Mouse (Mus musculus) heart, adult 2 months (tissue): ENCODE results near the gene Pnkd. TPM values are rescaled to one million over a fixed set of nuclear protein-coding genes. Genes with fewer than 3 reads are reported as not detected.

Source experiments
- DNase-seq, 2 experiments: peaks; one replicate each; pipeline ENCODE4 v3.0.0; 2021
- H3K27ac ChIP-seq: fragments of 200-600 bp; 2 replicates; pipeline ENCODE4 v1.8.1; 2022
- H3K27me3 ChIP-seq: fragments of 200-500 bp; 2 replicates; pipeline ENCODE4 v1.6.1; 2012; ENCODE audit warnings: mild to moderate bottlenecking, low read length, inconsistent platforms, mixed read lengths; ENCODE audit not compliant: control insufficient read depth, insufficient read depth
- H3K36me3 ChIP-seq: fragments of 200-500 bp; 2 replicates; pipeline ENCODE4 v1.6.1; 2012; ENCODE audit warnings: low read length, inconsistent platforms; ENCODE audit not compliant: control insufficient read depth, insufficient read depth
- H3K4me1 ChIP-seq: fragments of 200-500 bp; 2 replicates; pipeline ENCODE4 v1.6.1; 2011; ENCODE audit warnings: low read length; ENCODE audit not compliant: control insufficient read depth, insufficient read depth
- H3K4me3 ChIP-seq: fragments of 200-600 bp; 2 replicates; pipeline ENCODE4 v1.8.1; 2022
- H3K79me2 ChIP-seq: fragments of 200-500 bp; replicated peaks from 2 replicates; pipeline ENCODE4 v1.6.1; 2012; ENCODE audit warnings: mild to moderate bottlenecking, inconsistent platforms, low read length, moderate library complexity, mixed read lengths; ENCODE audit not compliant: control insufficient read depth, insufficient read depth
- H3K9ac ChIP-seq: fragments of 200-500 bp; 2 replicates; pipeline ENCODE4 v1.6.1; 2012; ENCODE audit warnings: low read depth, mild to moderate bottlenecking, control low read depth, inconsistent platforms, low read length, mixed read lengths
- CTCF ChIP-seq: fragments of 200-600 bp; IDR thresholded peaks from 2 replicates; pipeline ENCODE4 v1.8.1; 2022; ENCODE audit warnings: antibody characterized with exemption, mild to moderate bottlenecking, moderate library complexity
- EP300 ChIP-seq: fragments of 200-500 bp; IDR thresholded peaks from 2 replicates; pipeline ENCODE4 v1.6.1; 2011; ENCODE audit warnings: low read depth, low read length, control low read depth; ENCODE audit not compliant: insufficient read depth
- POLR2A ChIP-seq: fragments of 200-500 bp; IDR thresholded peaks from 2 replicates; pipeline ENCODE4 v1.6.1; 2011; ENCODE audit warnings: mild to moderate bottlenecking, low read depth, low read length, control low read depth; ENCODE audit not compliant: insufficient read depth
- WGBS: fragments of 180-500 bp; shearing (Covaris S2); methylation state at CpG from one replicate; pipeline ENCODE4 v1.1.7; 2018; 5-methylcytosine and 5-hydroxymethylcytosine counted together
- intact Hi-C: fragments of 180-260 bp; cut with DNase I; formaldehyde crosslinking; loops from one replicate; pipeline ENCODE4 v1.15.1; 2025
- polyA plus RNA-seq: library from polyadenylated mRNA; depleted of rRNA; stranded (reverse); fragments of >200 nt; gene quantifications from 2 replicates; pipeline ENCODE4 v1.2.3, GENCODE M21; 2012
- total RNA-seq, 2 experiments: library from RNA; stranded (reverse); gene quantifications; 2 replicates each; pipeline ENCODE4 v1.2.3; 2021

Gene Pnkd
- total and polyA plus RNA-seq, 3 experiments = 113 to 140 (median 126) TPM

DNA sequence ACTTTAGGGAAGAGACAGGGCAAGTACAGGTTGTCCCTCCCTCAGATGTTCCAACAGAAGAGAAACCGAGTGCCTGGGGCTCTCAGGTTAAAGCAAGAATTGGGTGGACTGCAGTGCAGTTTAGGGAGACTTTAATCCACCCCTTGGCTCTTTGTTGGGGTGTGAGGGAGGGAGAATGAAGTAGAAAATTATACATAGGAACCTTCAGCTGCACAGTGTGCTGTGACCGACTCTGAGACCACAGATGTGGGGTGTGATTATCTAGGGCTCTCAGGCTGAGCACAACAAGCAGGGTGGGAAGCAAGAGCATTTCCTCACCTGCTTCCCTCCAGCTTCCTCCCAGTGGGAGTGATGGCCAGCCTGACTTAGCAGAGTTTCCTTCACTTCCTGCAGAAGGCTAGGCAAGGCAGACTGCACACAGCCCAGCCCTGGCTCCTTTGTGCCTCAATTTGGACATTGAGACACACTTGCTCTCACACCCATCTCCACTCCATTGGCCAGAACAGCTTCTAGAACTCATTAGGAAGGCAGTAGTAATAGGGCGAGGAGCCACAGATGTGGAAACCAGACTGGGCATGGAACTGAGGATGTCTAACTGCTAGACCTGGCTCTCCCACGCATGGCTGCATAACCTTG, 46.4 kb downstream of the Pnkd start:
- DNase-seq = peak; percentile 55 to 64
- Histone ChIP-seq H3K36me3 (peaks cover 7% of the 10 kb centered on the region), H3K4me1 (peaks cover 25% of the 10 kb centered on the region), H3K9ac (0 out of 2 replicates have a peak overlapping the region, but pooled peaks have one; percentile 9), H3K4me3 (no peak overlapping the region), H3K79me2 (0 out of 2 replicates have a peak, but pooled peaks cover 1% of the 10 kb centered on the region), H3K27me3 (no peaks in the 10 kb centered on the region), H3K27ac (peak overlapping the region; percentile 91)
- intact Hi-C loops = loop anchor here (2.0 kb wide), 1 partner anchor 16 kb away; no protein-coding TSS in a partner anchor
- WGBS = 26% methylated on average over 4 of the region's 4 CpGs
- TF ChIP-seq CTCF (no peak), POLR2A (peak; percentile 59; the same call in 1 of the 2 replicates), EP300 (peak; percentile 95)

- H3K9ac ChIP-seq = peak overlapping the region; percentile 52
- H3K4me1 ChIP-seq = peaks cover 31% of the 10 kb centered on the region
- TF ChIP-seq EP300 (peak; percentile 53; the same call in 1 of the 2 replicates), POLR2A (peak; percentile 66), CTCF (peak; percentile 68)
Measured at GRCm38 (mm10) chr1:74332241-74332763, 47.6 kb downstream of the Pnkd start.

GRCm38 (mm10) chr1:74332930-74333329, 48.2 kb downstream of the Pnkd start:
- Histone ChIP-seq H3K79me2 (0 out of 2 replicates have a peak, but pooled peaks cover 1% of the 10 kb centered on the region), H3K36me3 (peaks cover 8% of the 10 kb centered on the region), H3K4me3 (peak overlapping the region; percentile 48), H3K4me1 (peaks cover 34% of the 10 kb centered on the region), H3K27ac (peak overlapping the region; percentile 91), H3K27me3 (no peaks in the 10 kb centered on the region), H3K9ac (peak overlapping the region; percentile 52)
- DNase-seq = no peak
- 9% methylated on average over 9 of the region's 9 CpGs for WGBS
- TF ChIP-seq CTCF = no peak
- TF ChIP-seq POLR2A = no peak
- no peak for TF ChIP-seq EP300
- intact Hi-C loops = loop anchor here (2.0 kb wide), 1 partner anchor 56 kb away; no protein-coding TSS in a partner anchor

More at GRCm38 (mm10) chr1:74332241-74332763, 47.6 kb downstream of the Pnkd start:
- no peaks in the 10 kb centered on the region for H3K27me3 ChIP-seq
- DNase-seq = peak; percentile 95 to 97
- H3K4me3 ChIP-seq = peak overlapping the region; percentile 48
- WGBS = 1% methylated on average over 36 of the region's 36 CpGs
- peak overlapping the region; percentile 91 for H3K27ac ChIP-seq
- intact Hi-C loops = loop anchor here (2.0 kb wide), 1 partner anchor 56 kb away; no protein-coding TSS in a partner anchor
- H3K79me2 ChIP-seq = 0 out of 2 replicates have a peak, but pooled peaks cover 1% of the 10 kb centered on the region
- H3K36me3 ChIP-seq = peaks cover 8% of the 10 kb centered on the region

DNA sequence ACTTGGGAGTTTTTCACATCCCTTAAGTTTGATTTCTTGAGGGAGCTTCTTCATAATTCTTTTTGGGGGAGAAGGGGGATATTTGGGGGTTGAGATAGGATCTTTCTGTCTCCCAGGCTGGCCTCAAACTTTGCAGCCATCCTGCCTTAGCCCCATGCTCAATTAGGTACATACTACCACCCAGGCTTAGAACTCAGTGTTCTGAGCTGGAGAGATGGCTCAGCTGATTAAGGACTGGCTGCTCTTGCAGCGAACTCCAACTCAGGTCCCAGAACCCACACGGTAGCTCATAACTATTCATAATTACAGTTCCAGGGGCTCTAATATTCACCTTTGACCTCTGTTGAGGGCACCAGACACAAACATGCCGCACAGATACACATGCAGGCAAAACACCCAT, 49.9 kb downstream of the Pnkd start:
- H3K79me2 ChIP-seq = 0 out of 2 replicates have a peak, but pooled peaks cover 1% of the 10 kb centered on the region
- no peaks in the 10 kb centered on the region for H3K27me3 ChIP-seq
- intact Hi-C loops = no loop called here
- TF ChIP-seq EP300 = 0 out of 2 replicates have a peak, but pooled peaks have one; percentile 40
- TF ChIP-seq CTCF = no peak
- peaks cover 39% of the 10 kb centered on the region for H3K4me1 ChIP-seq
- peak overlapping the region; percentile 48 for H3K4me3 ChIP-seq
- 64% methylated on average over 3 of the region's 3 CpGs for WGBS
- DNase-seq = no peak
- H3K36me3 ChIP-seq = peaks cover 12% of the 10 kb centered on the region
- H3K27ac ChIP-seq = peak overlapping the region; percentile 91
- no peak overlapping the region for H3K9ac ChIP-seq

DNA sequence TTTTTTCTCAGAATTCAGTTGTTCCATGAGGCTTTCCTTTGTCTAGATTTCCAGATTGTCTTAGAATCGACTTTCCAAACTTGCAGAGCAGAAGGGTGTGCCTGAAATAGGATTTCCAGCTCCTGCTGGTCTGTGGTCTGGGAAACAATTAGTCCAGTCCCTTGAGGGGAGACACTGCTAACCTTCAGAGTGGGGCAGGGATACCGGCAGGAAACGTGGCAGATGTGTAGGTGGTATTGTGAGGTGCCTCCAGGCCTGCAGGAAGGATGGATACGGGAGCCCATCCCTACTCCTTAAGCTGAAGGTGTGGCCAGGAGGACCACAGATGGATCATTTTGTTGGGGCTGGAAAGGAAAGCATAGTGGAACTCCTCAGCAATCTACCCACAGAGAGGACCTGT, 50.3 kb downstream of the Pnkd start:
- intact Hi-C loops = no loop called here
- Histone ChIP-seq H3K4me1 (peaks cover 40% of the 10 kb centered on the region), H3K9ac (no peak overlapping the region), H3K27ac (peak overlapping the region; percentile 91), H3K4me3 (peak overlapping the region; percentile 48), H3K27me3 (no peaks in the 10 kb centered on the region), H3K79me2 (0 out of 2 replicates have a peak, but pooled peaks cover 1% of the 10 kb centered on the region), H3K36me3 (peaks cover 12% of the 10 kb centered on the region)
- TF ChIP-seq CTCF = no peak
- TF ChIP-seq EP300 = peak; percentile 94
- TF ChIP-seq POLR2A = peak; percentile 42
- peak; percentile 57 to 61 for DNase-seq
- 39% methylated on average over 4 of the region's 4 CpGs for WGBS
